Mouse (Mus musculus): ENCODE results near the gene Mpst. TPM values are rescaled to one million over a fixed set of nuclear protein-coding genes. Genes with fewer than 3 reads are reported as not detected.

Gene Mpst
- polyA plus RNA-seq, 1 experiment from 2014 or later = 4.4 TPM

GRCm38 (mm10) chr15:78436380-78437192 is 30.4 kb downstream of the Mpst start:
- Histone ChIP-seq H3K4me3 (ENCODE audit: low read depth, low read length) (peak overlapping the region; percentile 20), H3K27me3 (ENCODE audit: control insufficient read depth, insufficient read depth, low read length) (no peaks in the 10 kb centered on the region), H3K9ac (replicated peaks; ENCODE audit: low read depth, low read length) (peak overlapping the region; percentile 21; the same call in 1 of the 2 replicates), H3K36me3 (ENCODE audit: control insufficient read depth, insufficient read depth, low read length) (no peaks in the 10 kb centered on the region), H3K9me3 (ENCODE audit: control insufficient read depth, low read depth, low read length) (no peaks in the 10 kb centered on the region), H3K27ac (ENCODE audit: low read length) (peak overlapping the region; percentile 87), H3K4me1 (ENCODE audit: control insufficient read depth, insufficient read depth, low read length) (peaks cover 17% of the 10 kb centered on the region; the same call in 1 of the 2 replicates), H3K4me2 (replicated peaks; ENCODE audit: low read depth, low read length) (peak overlapping the region; percentile 62)
- 9% methylated on average over 31 of the region's 32 CpGs for WGBS
- ATAC-seq (ENCODE audit: insufficient number of reproducible peaks, insufficient read depth, low FRiP score, low read depth) = peak; percentile 72

GRCm38 (mm10) chr15:78437237-78438017 is 31.2 kb downstream of the Mpst start:
- WGBS = 15% methylated on average over 23 of the region's 23 CpGs
- peak; percentile 25; the same call in 1 of the 2 replicates for ATAC-seq (ENCODE audit: insufficient number of reproducible peaks, insufficient read depth, low FRiP score, low read depth)
- Histone ChIP-seq H3K9me3 (ENCODE audit: control insufficient read depth, low read depth, low read length) (no peaks in the 10 kb centered on the region), H3K27ac (ENCODE audit: low read length) (peak overlapping the region; percentile 87), H3K27me3 (ENCODE audit: control insufficient read depth, insufficient read depth, low read length) (no peaks in the 10 kb centered on the region), H3K4me3 (ENCODE audit: low read depth, low read length) (peak overlapping the region; percentile 20; the same call in 1 of the 2 replicates), H3K4me1 (ENCODE audit: control insufficient read depth, insufficient read depth, low read length) (peaks cover 17% of the 10 kb centered on the region; the same call in 1 of the 2 replicates), H3K36me3 (ENCODE audit: control insufficient read depth, insufficient read depth, low read length) (no peaks in the 10 kb centered on the region), H3K9ac (replicated peaks; ENCODE audit: low read depth, low read length) (no peak overlapping the region), H3K4me2 (replicated peaks; ENCODE audit: low read depth, low read length) (peak overlapping the region; percentile 62)

GRCm38 (mm10) chr15:78438018-78438394 is 31.8 kb downstream of the Mpst start:
- WGBS = 48% methylated on average over 4 of the region's 4 CpGs
- Histone ChIP-seq H3K9ac (replicated peaks; ENCODE audit: low read depth, low read length) (no peak overlapping the region), H3K27me3 (ENCODE audit: control insufficient read depth, insufficient read depth, low read length) (no peaks in the 10 kb centered on the region), H3K27ac (ENCODE audit: low read length) (peak overlapping the region; percentile 87), H3K36me3 (ENCODE audit: control insufficient read depth, insufficient read depth, low read length) (no peaks in the 10 kb centered on the region), H3K4me1 (ENCODE audit: control insufficient read depth, insufficient read depth, low read length) (peaks cover 17% of the 10 kb centered on the region; the same call in 1 of the 2 replicates), H3K4me3 (ENCODE audit: low read depth, low read length) (no peak overlapping the region), H3K4me2 (replicated peaks; ENCODE audit: low read depth, low read length) (peak overlapping the region; percentile 62; the same call in 1 of the 2 replicates), H3K9me3 (ENCODE audit: control insufficient read depth, low read depth, low read length) (no peaks in the 10 kb centered on the region)
- ATAC-seq (ENCODE audit: insufficient number of reproducible peaks, insufficient read depth, low FRiP score, low read depth) = no peak

GRCm38 (mm10) chr15:78438505-78438904 is 32.3 kb downstream of the Mpst start:
- H3K9me3 ChIP-seq (ENCODE audit: control insufficient read depth, low read depth, low read length) = no peaks in the 10 kb centered on the region
- H3K36me3 ChIP-seq (ENCODE audit: control insufficient read depth, insufficient read depth, low read length) = no peaks in the 10 kb centered on the region
- H3K4me1 ChIP-seq (ENCODE audit: control insufficient read depth, insufficient read depth, low read length) = peaks cover 17% of the 10 kb centered on the region; the same call in 1 of the 2 replicates
- H3K27me3 ChIP-seq (ENCODE audit: control insufficient read depth, insufficient read depth, low read length) = no peaks in the 10 kb centered on the region
- no peak for ATAC-seq (ENCODE audit: insufficient number of reproducible peaks, insufficient read depth, low FRiP score, low read depth)
- WGBS = 59% methylated on average over 8 of the region's 8 CpGs
- no peak overlapping the region for H3K4me2 ChIP-seq (replicated peaks; ENCODE audit: low read depth, low read length)
- H3K27ac ChIP-seq (ENCODE audit: low read length) = no peak overlapping the region
- no peak overlapping the region for H3K9ac ChIP-seq (replicated peaks; ENCODE audit: low read depth, low read length)
- no peak overlapping the region for H3K4me3 ChIP-seq (ENCODE audit: low read depth, low read length)

- Histone ChIP-seq H3K9ac (replicated peaks; ENCODE audit: low read depth, low read length) (no peak overlapping the region), H3K27me3 (ENCODE audit: control insufficient read depth, insufficient read depth, low read length) (no peaks in the 10 kb centered on the region), H3K9me3 (ENCODE audit: control insufficient read depth, low read depth, low read length) (no peaks in the 10 kb centered on the region), H3K4me2 (replicated peaks; ENCODE audit: low read depth, low read length) (no peak overlapping the region), H3K36me3 (ENCODE audit: control insufficient read depth, insufficient read depth, low read length) (no peaks in the 10 kb centered on the region), H3K4me1 (ENCODE audit: control insufficient read depth, insufficient read depth, low read length) (peaks cover 17% of the 10 kb centered on the region; the same call in 1 of the 2 replicates), H3K27ac (ENCODE audit: low read length) (no peak overlapping the region), H3K4me3 (ENCODE audit: low read depth, low read length) (no peak overlapping the region)
- 61% methylated on average over 9 of the region's 9 CpGs for WGBS
- no peak for ATAC-seq (ENCODE audit: insufficient number of reproducible peaks, insufficient read depth, low FRiP score, low read depth)
Measured at GRCm38 (mm10) chr15:78438973-78439372, 32.8 kb downstream of the Mpst start.

GRCm38 (mm10) chr15:78442231-78442630 is 36.0 kb downstream of the Mpst start:
- Histone ChIP-seq H3K36me3 (ENCODE audit: control insufficient read depth, insufficient read depth, low read length) (no peaks in the 10 kb centered on the region), H3K27me3 (ENCODE audit: control insufficient read depth, insufficient read depth, low read length) (no peaks in the 10 kb centered on the region), H3K9me3 (ENCODE audit: control insufficient read depth, low read depth, low read length) (no peaks in the 10 kb centered on the region), H3K9ac (replicated peaks; ENCODE audit: low read depth, low read length) (no peak overlapping the region), H3K27ac (ENCODE audit: low read length) (no peak overlapping the region), H3K4me1 (ENCODE audit: control insufficient read depth, insufficient read depth, low read length) (peaks cover 7% of the 10 kb centered on the region; the same call in 1 of the 2 replicates), H3K4me2 (replicated peaks; ENCODE audit: low read depth, low read length) (no peak overlapping the region), H3K4me3 (ENCODE audit: low read depth, low read length) (no peak overlapping the region)
- no peak for ATAC-seq (ENCODE audit: insufficient number of reproducible peaks, insufficient read depth, low FRiP score, low read depth)
- 87% methylated on average over 19 of the region's 19 CpGs for WGBS

- Histone ChIP-seq H3K4me2 (replicated peaks; ENCODE audit: low read depth, low read length) (no peak overlapping the region), H3K9me3 (ENCODE audit: control insufficient read depth, low read depth, low read length) (no peaks in the 10 kb centered on the region), H3K36me3 (ENCODE audit: control insufficient read depth, insufficient read depth, low read length) (no peaks in the 10 kb centered on the region), H3K9ac (replicated peaks; ENCODE audit: low read depth, low read length) (no peak overlapping the region), H3K4me1 (ENCODE audit: control insufficient read depth, insufficient read depth, low read length) (no peaks in the 10 kb centered on the region), H3K27ac (ENCODE audit: low read length) (no peak overlapping the region), H3K4me3 (ENCODE audit: low read depth, low read length) (no peak overlapping the region), H3K27me3 (ENCODE audit: control insufficient read depth, insufficient read depth, low read length) (no peaks in the 10 kb centered on the region)
- WGBS = 48% methylated on average over 6 of the region's 6 CpGs
- no peak for ATAC-seq (ENCODE audit: insufficient number of reproducible peaks, insufficient read depth, low FRiP score, low read depth)
Measured at GRCm38 (mm10) chr15:78443857-78444256, 37.6 kb downstream of the Mpst start.

GRCm38 (mm10) chr15:78447121-78447520 is 40.9 kb downstream of the Mpst start:
- ATAC-seq (ENCODE audit: insufficient number of reproducible peaks, insufficient read depth, low FRiP score, low read depth) = no peak
- Histone ChIP-seq H3K27me3 (ENCODE audit: control insufficient read depth, insufficient read depth, low read length) (no peaks in the 10 kb centered on the region), H3K27ac (ENCODE audit: low read length) (no peak overlapping the region), H3K36me3 (ENCODE audit: control insufficient read depth, insufficient read depth, low read length) (no peaks in the 10 kb centered on the region), H3K4me3 (ENCODE audit: low read depth, low read length) (no peak overlapping the region), H3K4me1 (ENCODE audit: control insufficient read depth, insufficient read depth, low read length) (no peaks in the 10 kb centered on the region), H3K4me2 (replicated peaks; ENCODE audit: low read depth, low read length) (no peak overlapping the region), H3K9me3 (ENCODE audit: control insufficient read depth, low read depth, low read length) (no peaks in the 10 kb centered on the region), H3K9ac (replicated peaks; ENCODE audit: low read depth, low read length) (no peak overlapping the region)
- 46% methylated on average over 7 of the region's 7 CpGs for WGBS

Measured in stomach, embryonic 14.5 days (tissue).